Mouse (Mus musculus): ENCODE measurements around the gene Atp8a2. TPM values are rescaled to one million over a fixed set of nuclear protein-coding genes. Genes with fewer than 3 reads are reported as not detected.

The Atp8a2 gene
- total and polyA plus RNA-seq, 3 experiments, result 1.8 to 4.3 (median 3.1) TPM

- 75% methylated on average over 10 of the region's 10 CpGs for WGBS
- intact Hi-C loops (cut with DNase I), result no loop called here
- H3K27me3 ChIP-seq (ENCODE audit: control insufficient read depth, insufficient read depth, low read length), result no peaks in the 10 kb centered on the region
- H3K27ac ChIP-seq, result no peak overlapping the region
- no peaks in the 10 kb centered on the region for H3K36me3 ChIP-seq (ENCODE audit: control insufficient read depth, insufficient read depth, low read length)
- no peak overlapping the region for H3K4me3 ChIP-seq
- TF ChIP-seq EP300 (IDR thresholded peaks at IDR 0.05; ENCODE audit: insufficient read depth, low read depth, low read length) (no peak), CTCF (IDR thresholded peaks at IDR 0.05) (no peak), POLR2A (IDR thresholded peaks at IDR 0.05; ENCODE audit: insufficient read depth, low read depth, low read length) (no peak)
- DNase-seq, result no peak
- H3K9ac ChIP-seq (ENCODE audit: low read depth, low read length), result no peak overlapping the region
- H3K79me2 ChIP-seq (replicated peaks; ENCODE audit: control insufficient read depth, insufficient read depth, low read length), result no peaks in the 10 kb centered on the region
- H3K4me1 ChIP-seq (ENCODE audit: control insufficient read depth, insufficient read depth, low read length), result no peaks in the 10 kb centered on the region
Observed at GRCm38 (mm10) chr14:59793841-59794240, 403.1 kb downstream of the Atp8a2 start.

- Histone ChIP-seq H3K36me3 (ENCODE audit: control insufficient read depth, insufficient read depth, low read length) (no peaks in the 10 kb centered on the region), H3K9ac (ENCODE audit: low read depth, low read length) (no peak overlapping the region), H3K4me1 (ENCODE audit: control insufficient read depth, insufficient read depth, low read length) (no peaks in the 10 kb centered on the region), H3K27ac (no peak overlapping the region), H3K4me3 (no peak overlapping the region), H3K27me3 (ENCODE audit: control insufficient read depth, insufficient read depth, low read length) (no peaks in the 10 kb centered on the region), H3K79me2 (replicated peaks; ENCODE audit: control insufficient read depth, insufficient read depth, low read length) (no peaks in the 10 kb centered on the region)
- intact Hi-C loops (cut with DNase I), result no loop called here
- 71% methylated on average over 11 of the region's 11 CpGs for WGBS
- no peak for DNase-seq
- TF ChIP-seq EP300 (IDR thresholded peaks at IDR 0.05; ENCODE audit: insufficient read depth, low read depth, low read length) (no peak), POLR2A (IDR thresholded peaks at IDR 0.05; ENCODE audit: insufficient read depth, low read depth, low read length) (no peak), CTCF (IDR thresholded peaks at IDR 0.05) (no peak)
Observed at GRCm38 (mm10) chr14:59783348-59784341, 413.3 kb downstream of the Atp8a2 start.

GRCm38 (mm10) chr14:59780391-59780790 lies 416.6 kb downstream of the Atp8a2 start:
- WGBS, result 84% methylated on average over 9 of the region's 9 CpGs
- Histone ChIP-seq H3K9ac (ENCODE audit: low read depth, low read length) (no peak overlapping the region), H3K27me3 (ENCODE audit: control insufficient read depth, insufficient read depth, low read length) (no peaks in the 10 kb centered on the region), H3K36me3 (ENCODE audit: control insufficient read depth, insufficient read depth, low read length) (no peaks in the 10 kb centered on the region), H3K4me1 (ENCODE audit: control insufficient read depth, insufficient read depth, low read length) (no peaks in the 10 kb centered on the region), H3K79me2 (replicated peaks; ENCODE audit: control insufficient read depth, insufficient read depth, low read length) (no peaks in the 10 kb centered on the region), H3K4me3 (no peak overlapping the region), H3K27ac (no peak overlapping the region)
- intact Hi-C loops (cut with DNase I), result no loop called here
- no peak for DNase-seq
- TF ChIP-seq POLR2A (IDR thresholded peaks at IDR 0.05; ENCODE audit: insufficient read depth, low read depth, low read length) (no peak), EP300 (IDR thresholded peaks at IDR 0.05; ENCODE audit: insufficient read depth, low read depth, low read length) (no peak), CTCF (IDR thresholded peaks at IDR 0.05) (no peak)

- Histone ChIP-seq H3K36me3 (ENCODE audit: control insufficient read depth, insufficient read depth, low read length) (no peaks in the 10 kb centered on the region), H3K79me2 (replicated peaks; ENCODE audit: control insufficient read depth, insufficient read depth, low read length) (no peaks in the 10 kb centered on the region), H3K9ac (ENCODE audit: low read depth, low read length) (no peak overlapping the region), H3K4me1 (ENCODE audit: control insufficient read depth, insufficient read depth, low read length) (no peaks in the 10 kb centered on the region), H3K27ac (no peak overlapping the region), H3K4me3 (no peak overlapping the region), H3K27me3 (ENCODE audit: control insufficient read depth, insufficient read depth, low read length) (no peaks in the 10 kb centered on the region)
- no peak for DNase-seq
- no peak for TF ChIP-seq CTCF (IDR thresholded peaks at IDR 0.05)
- TF ChIP-seq POLR2A (IDR thresholded peaks at IDR 0.05; ENCODE audit: insufficient read depth, low read depth, low read length), result no peak
- intact Hi-C loops (cut with DNase I), result no loop called here
- WGBS, result 66% methylated on average over 3 of the region's 3 CpGs
Observed at GRCm38 (mm10) chr14:59762227-59762626, 434.8 kb downstream of the Atp8a2 start.

- Histone ChIP-seq H3K4me1 (ENCODE audit: control insufficient read depth, insufficient read depth, low read length) (no peaks in the 10 kb centered on the region), H3K79me2 (replicated peaks; ENCODE audit: control insufficient read depth, insufficient read depth, low read length) (no peaks in the 10 kb centered on the region), H3K4me3 (no peak overlapping the region), H3K27me3 (ENCODE audit: control insufficient read depth, insufficient read depth, low read length) (no peaks in the 10 kb centered on the region), H3K36me3 (ENCODE audit: control insufficient read depth, insufficient read depth, low read length) (no peaks in the 10 kb centered on the region), H3K9ac (ENCODE audit: low read depth, low read length) (no peak overlapping the region), H3K27ac (no peak overlapping the region)
- TF ChIP-seq EP300 (IDR thresholded peaks at IDR 0.05; ENCODE audit: insufficient read depth, low read depth, low read length), result no peak
- no peak for TF ChIP-seq CTCF (IDR thresholded peaks at IDR 0.05)
- TF ChIP-seq POLR2A (IDR thresholded peaks at IDR 0.05; ENCODE audit: insufficient read depth, low read depth, low read length), result no peak
- 77% methylated on average over 12 of the region's 12 CpGs for WGBS
- DNase-seq, result no peak
- intact Hi-C loops (cut with DNase I), result no loop called here
Observed at GRCm38 (mm10) chr14:59759900-59760493, 437.0 kb downstream of the Atp8a2 start.
